Mouse (Mus musculus) liver, postnatal 0 days (tissue): ENCODE measurements around the gene Slc12a8.

Experiments used
- CTCF ChIP-seq: sonication (generic); IDR thresholded peaks from 2 replicates; pipeline ENCODE4 v1.5.1; 2016; ENCODE audit warnings: antibody characterized with exemption, low read depth
- EP300 ChIP-seq: IDR thresholded peaks from 2 replicates; pipeline ENCODE4 v1.6.1; 2016; ENCODE audit warnings: antibody characterized with exemption, low read depth, mild to moderate bottlenecking

DNA sequence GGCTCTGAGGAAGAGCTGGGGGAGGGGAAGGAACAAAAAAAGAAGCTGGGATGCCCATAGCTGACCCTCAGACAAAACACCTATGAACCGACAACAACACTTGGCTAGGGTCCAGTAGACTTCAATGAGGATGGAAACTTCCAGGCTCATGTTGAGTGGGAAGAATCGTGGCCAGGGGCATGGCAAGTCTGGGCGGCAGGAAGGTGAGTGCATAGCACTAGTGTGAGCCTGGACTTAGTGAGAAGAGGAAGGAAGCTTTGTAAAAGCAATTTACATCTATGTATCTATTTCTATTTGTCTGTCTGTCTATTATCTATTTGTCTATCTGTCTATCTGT is 158.7 kb downstream of the Slc12a8 start:
- TF ChIP-seq CTCF (no peak), EP300 (no peak)
